Mouse (Mus musculus): ENCODE data around the gene Snap47. TPM values are rescaled to one million over a fixed set of nuclear protein-coding genes. Genes with fewer than 3 reads are reported as not detected.
"Not testable (repeated sequence)": the region's sequence is repeated elsewhere in the genome, so short reads cannot be mapped to it uniquely, and the experiment has no call there.

The Snap47 gene
- polyA plus RNA-seq, 1 experiment from 2014 or later, result 230 TPM

DNA sequence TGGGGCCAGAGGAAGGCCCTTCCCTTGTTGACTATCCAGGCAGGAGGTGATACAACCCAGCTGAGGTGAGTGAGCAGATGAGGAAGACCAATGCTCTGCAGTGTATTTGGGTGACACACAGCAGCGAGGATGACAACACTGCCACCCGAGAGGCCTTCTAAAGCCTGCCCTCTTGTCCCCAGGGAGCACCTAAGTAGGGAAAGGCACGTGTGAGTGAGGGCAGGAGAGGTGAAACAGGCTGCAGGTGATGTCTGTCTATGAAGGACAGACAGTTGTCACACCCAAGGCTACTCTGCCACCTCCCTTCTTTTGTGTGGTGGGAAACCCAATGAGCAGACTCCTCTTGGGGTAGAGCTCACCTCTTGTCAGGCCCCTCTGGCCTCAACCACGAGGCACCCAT, 61.4 kb downstream of the Snap47 start:
- 65% methylated on average over 4 of the region's 4 CpGs for WGBS
- H3K4me3 ChIP-seq, result no peak overlapping the region
- no peak for ATAC-seq (ENCODE audit: low FRiP score)

DNA sequence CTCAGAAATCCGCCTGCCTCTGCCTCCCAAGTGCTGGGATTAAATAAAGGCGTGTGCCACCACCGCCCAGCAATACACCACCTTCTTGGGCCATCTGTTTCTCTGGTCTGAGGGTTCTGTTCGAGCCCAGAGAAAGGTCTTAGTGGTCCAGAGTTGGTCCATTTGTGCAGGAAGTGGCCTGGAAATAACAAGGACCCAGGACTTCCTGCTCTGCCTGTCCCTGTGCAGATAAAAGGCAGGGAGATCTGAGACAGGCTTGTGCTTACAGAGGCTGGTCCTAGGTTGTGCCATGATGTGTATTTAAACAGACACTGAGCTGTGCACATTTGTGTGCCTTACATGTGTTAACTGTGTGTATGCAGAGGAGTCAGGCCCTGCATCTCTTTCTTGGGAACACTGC, 62.2 kb downstream of the Snap47 start:
- ATAC-seq (ENCODE audit: low FRiP score), result no peak
- H3K4me1 ChIP-seq, result peaks cover 27% of the 10 kb centered on the region
- no peak overlapping the region for H3K4me2 ChIP-seq (replicated peaks)
- H3K27me3 ChIP-seq, result no peaks in the 10 kb centered on the region
- no peak overlapping the region for H3K27ac ChIP-seq
- H3K4me3 ChIP-seq, result no peak overlapping the region
- H3K36me3 ChIP-seq, result no peaks in the 10 kb centered on the region
- no peaks in the 10 kb centered on the region for H3K9me3 ChIP-seq (replicated peaks)
- 82% methylated on average over 4 of the region's 4 CpGs for WGBS
- H3K9ac ChIP-seq, result no peak overlapping the region

More for the DNA sequence above, 61.4 kb downstream of the Snap47 start:
- Histone ChIP-seq H3K36me3 (no peaks in the 10 kb centered on the region), H3K9ac (no peak overlapping the region), H3K27ac (no peak overlapping the region), H3K4me1 (peaks cover 22% of the 10 kb centered on the region), H3K4me2 (replicated peaks) (no peak overlapping the region), H3K27me3 (no peaks in the 10 kb centered on the region), H3K9me3 (replicated peaks) (no peaks in the 10 kb centered on the region)

DNA sequence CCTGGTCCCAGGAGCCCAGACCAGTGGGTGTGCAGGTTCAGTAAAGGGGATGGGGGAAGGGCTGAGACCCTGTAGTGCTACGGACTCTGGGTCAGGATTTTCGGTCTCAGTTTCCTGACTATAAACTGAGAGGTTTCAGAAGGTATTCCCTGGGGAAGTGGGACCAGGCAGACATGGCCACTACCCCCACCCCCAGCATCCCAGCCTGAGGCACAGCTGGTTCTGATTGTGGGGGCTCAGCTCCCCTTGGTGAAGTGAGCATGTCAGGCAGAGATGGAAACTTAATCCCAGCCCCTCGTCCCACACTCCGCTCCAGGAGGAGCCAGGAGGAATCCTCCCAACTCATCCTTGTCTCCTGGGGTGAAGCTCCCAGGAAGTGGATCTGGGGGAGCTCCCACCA, 63.5 kb downstream of the Snap47 start:
- Histone ChIP-seq H3K9me3 (replicated peaks) (no peaks in the 10 kb centered on the region), H3K4me1 (peaks cover 22% of the 10 kb centered on the region), H3K4me2 (replicated peaks) (no peak overlapping the region), H3K36me3 (no peaks in the 10 kb centered on the region), H3K4me3 (no peak overlapping the region), H3K27me3 (no peaks in the 10 kb centered on the region), H3K9ac (peak overlapping the region; percentile 38; the same call in 1 of the 2 replicates), H3K27ac (no peak overlapping the region)
- no peak for ATAC-seq (ENCODE audit: low FRiP score)
- WGBS, result 56% methylated on average over 4 of the region's 4 CpGs

DNA sequence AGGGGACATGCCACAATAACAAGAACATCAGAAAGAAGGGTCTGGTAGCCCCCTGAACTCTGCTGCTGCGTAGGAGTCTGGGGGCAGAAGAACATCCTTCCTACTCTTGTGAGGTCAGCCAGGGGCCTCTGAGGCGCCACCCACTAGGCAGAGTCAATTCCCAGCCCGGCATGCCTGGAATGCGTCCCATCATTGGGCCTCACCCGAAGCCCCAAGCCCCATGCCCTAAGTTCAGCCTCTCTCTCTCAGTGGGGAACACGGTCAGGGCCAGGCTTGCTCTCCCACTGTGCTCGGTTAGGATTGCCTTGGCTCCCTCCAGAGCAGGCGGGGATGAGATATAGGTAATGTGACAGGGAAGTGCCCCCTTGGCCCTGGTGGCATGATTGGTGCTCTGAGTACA, 65.9 kb downstream of the Snap47 start:
- ATAC-seq (ENCODE audit: low FRiP score), result no peak
- Histone ChIP-seq H3K9me3 (replicated peaks) (no peaks in the 10 kb centered on the region), H3K27me3 (no peaks in the 10 kb centered on the region), H3K4me2 (replicated peaks) (no peak overlapping the region), H3K4me3 (no peak overlapping the region), H3K4me1 (peaks cover 22% of the 10 kb centered on the region), H3K36me3 (no peaks in the 10 kb centered on the region), H3K9ac (no peak overlapping the region), H3K27ac (no peak overlapping the region)
- WGBS, result 5% methylated on average over 8 of the region's 8 CpGs

DNA sequence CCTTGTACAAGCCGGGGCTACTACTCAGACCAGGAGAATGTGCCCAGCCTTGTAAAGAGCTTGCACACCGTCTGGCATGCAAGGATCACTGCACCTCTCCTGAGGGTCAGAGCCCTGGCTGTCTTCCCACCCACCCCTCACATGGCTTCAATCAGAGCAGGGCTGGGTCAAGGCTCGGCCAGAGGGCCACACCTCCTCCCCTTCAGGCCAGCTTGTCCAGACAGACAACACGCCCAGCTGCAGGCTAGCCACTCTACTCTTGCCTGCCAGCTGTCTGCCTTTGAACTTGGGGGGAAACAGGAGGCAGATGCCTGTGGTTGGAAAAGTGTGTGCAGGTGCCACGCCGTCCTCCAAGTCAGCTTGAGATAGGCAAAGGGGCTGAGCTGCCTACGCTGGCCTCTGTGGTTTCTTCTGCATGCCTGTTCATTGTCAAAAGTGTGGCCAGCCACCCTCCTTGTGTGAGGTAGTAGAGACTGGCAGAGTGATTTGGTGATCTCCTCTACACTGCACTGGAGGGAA, 66.5 kb downstream of the Snap47 start:
- Histone ChIP-seq H3K4me1 (peaks cover 22% of the 10 kb centered on the region), H3K4me2 (replicated peaks) (no peak overlapping the region), H3K27me3 (no peaks in the 10 kb centered on the region), H3K27ac (no peak overlapping the region), H3K9ac (no peak overlapping the region), H3K4me3 (no peak overlapping the region), H3K36me3 (no peaks in the 10 kb centered on the region), H3K9me3 (replicated peaks) (no peaks in the 10 kb centered on the region)
- no peak for ATAC-seq (ENCODE audit: low FRiP score)
- 41% methylated on average over 7 of the region's 7 CpGs for WGBS

DNA sequence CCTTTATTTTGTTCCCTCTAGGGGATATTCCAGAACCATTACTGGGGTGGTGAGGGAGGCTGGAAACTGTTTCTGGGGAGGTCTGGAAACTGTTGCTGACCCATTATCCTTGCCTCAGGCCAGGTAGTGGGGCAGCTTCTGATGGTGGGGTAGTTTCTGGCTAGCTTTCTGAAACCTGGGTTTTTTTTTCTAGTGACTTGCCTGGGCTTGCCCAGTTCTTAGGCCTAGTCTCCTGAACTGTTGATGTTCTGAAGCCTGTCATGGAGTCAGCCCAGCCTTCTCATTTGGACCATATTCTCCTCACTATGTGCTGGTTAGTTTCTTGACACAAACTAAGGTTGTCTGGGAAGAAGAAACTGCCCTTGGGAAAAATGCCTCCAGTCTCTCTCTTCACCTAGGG, 71.4 kb downstream of the Snap47 start:
- no peak for ATAC-seq (ENCODE audit: low FRiP score)
- Histone ChIP-seq H3K36me3 (no peaks in the 10 kb centered on the region), H3K27ac (no peak overlapping the region), H3K9me3 (replicated peaks) (no peaks in the 10 kb centered on the region), H3K4me3 (no peak overlapping the region), H3K9ac (no peak overlapping the region), H3K4me2 (replicated peaks) (no peak overlapping the region), H3K27me3 (no peaks in the 10 kb centered on the region), H3K4me1 (peaks cover 6% of the 10 kb centered on the region)

DNA sequence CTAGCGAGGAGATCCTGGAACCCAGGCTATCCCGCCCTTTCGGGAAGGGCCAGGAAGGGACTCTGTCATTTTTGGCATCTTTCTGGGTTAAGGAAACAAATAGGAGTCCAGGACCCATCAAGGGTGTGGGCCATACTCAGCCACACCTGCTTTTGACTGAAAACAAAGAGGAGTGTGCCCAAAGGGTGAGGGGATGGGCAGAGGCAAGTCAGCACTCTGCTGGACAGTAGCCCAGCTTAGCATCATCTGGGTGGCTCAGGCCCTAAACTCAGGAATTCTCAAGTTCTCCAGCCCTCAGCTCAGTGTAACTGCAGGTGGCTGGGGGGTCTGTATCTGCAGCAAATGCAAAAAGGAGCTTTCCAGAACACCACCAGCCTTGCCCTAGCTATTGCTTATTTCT, 73.0 kb downstream of the Snap47 start:
- ATAC-seq (ENCODE audit: low FRiP score), result no peak
- Histone ChIP-seq H3K27ac (no peak overlapping the region), H3K9me3 (replicated peaks) (no peaks in the 10 kb centered on the region), H3K4me2 (replicated peaks) (no peak overlapping the region), H3K36me3 (no peaks in the 10 kb centered on the region), H3K9ac (no peak overlapping the region), H3K27me3 (no peaks in the 10 kb centered on the region), H3K4me3 (no peak overlapping the region), H3K4me1 (no peaks in the 10 kb centered on the region)
- WGBS, result 84% methylated on average over 3 of the region's 3 CpGs

- 73% methylated on average over 16 of the region's 16 CpGs for WGBS
- Histone ChIP-seq H3K27ac (no peak within 1 kb of the TSS), H3K4me1 (0 out of 2 replicates have a peak, but pooled peaks cover 3% of the 10 kb centered on the region), H3K27me3 (no peaks in the 10 kb centered on the region), H3K9ac (no peak within 1 kb of the TSS), H3K4me2 (replicated peaks) (no peak within 1 kb of the TSS), H3K36me3 (no peaks in the 10 kb centered on the region), H3K4me3 (no peak within 1 kb of the TSS), H3K9me3 (replicated peaks) (no peaks in the 10 kb centered on the region)
- no peak for ATAC-seq (ENCODE audit: low FRiP score)
Measured at GRCm38 (mm10) chr11:59375475-59375874, 75.5 kb downstream of the Snap47 start, which contains the start of gene Prss38. Prss38 (minus strand) TSS chr11:59375657.

GRCm38 (mm10) chr11:59369848-59370247, 81.1 kb downstream of the Snap47 start:
- no peak for ATAC-seq (ENCODE audit: low FRiP score)
- Histone ChIP-seq H3K9me3 (replicated peaks) (no peaks in the 10 kb centered on the region), H3K4me2 (replicated peaks) (no peak overlapping the region), H3K4me1 (peaks cover 15% of the 10 kb centered on the region; the same call in 1 of the 2 replicates), H3K27ac (no peak overlapping the region), H3K36me3 (no peaks in the 10 kb centered on the region), H3K27me3 (no peaks in the 10 kb centered on the region), H3K4me3 (no peak overlapping the region), H3K9ac (no peak overlapping the region)
- 78% methylated on average over 11 of the region's 11 CpGs for WGBS

GRCm38 (mm10) chr11:59367955-59368354, 83.0 kb downstream of the Snap47 start:
- not testable (repeated sequence) for H3K9me3 ChIP-seq (replicated peaks); H3K4me3 ChIP-seq; H3K4me2 ChIP-seq (replicated peaks); H3K27ac ChIP-seq; H3K27me3 ChIP-seq; H3K9ac ChIP-seq; ATAC-seq (ENCODE audit: low FRiP score); H3K36me3 ChIP-seq
- H3K4me1 ChIP-seq, result peaks cover 18% of the 10 kb centered on the region; the same call in 1 of the 2 replicates
- WGBS, result 93% methylated on average over 4 of the region's 4 CpGs

DNA sequence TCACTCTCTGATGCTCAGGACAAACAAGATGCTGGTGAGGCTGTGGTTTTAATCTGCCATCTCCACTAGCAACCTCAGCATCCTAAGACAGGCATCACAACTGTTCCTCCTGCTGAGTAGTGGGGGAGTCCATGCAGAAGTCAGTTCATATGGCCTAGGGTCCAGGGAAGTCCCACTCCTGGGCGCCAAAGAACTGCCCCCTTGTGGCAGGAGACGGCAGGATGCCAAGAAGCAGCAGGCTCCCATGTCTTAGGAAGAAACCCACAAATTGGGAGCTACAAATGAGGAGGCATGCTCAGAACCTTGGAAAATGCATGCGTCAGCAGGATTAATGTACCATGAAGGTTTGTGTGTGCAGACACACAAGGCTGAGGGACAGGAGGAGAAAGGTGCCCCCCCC, 84.4 kb downstream of the Snap47 start:
- ATAC-seq (ENCODE audit: low FRiP score), result no peak
- H3K9me3 ChIP-seq (replicated peaks), result no peaks in the 10 kb centered on the region
- H3K27ac ChIP-seq, result no peak overlapping the region
- no peak overlapping the region for H3K4me3 ChIP-seq
- WGBS, result 26% methylated on average over 3 of the region's 3 CpGs
- H3K27me3 ChIP-seq, result no peaks in the 10 kb centered on the region
- H3K4me2 ChIP-seq (replicated peaks), result no peak overlapping the region
- no peak overlapping the region for H3K9ac ChIP-seq
- H3K36me3 ChIP-seq, result no peaks in the 10 kb centered on the region
- peaks cover 17% of the 10 kb centered on the region; the same call in 1 of the 2 replicates for H3K4me1 ChIP-seq

GRCm38 (mm10) chr11:59366031-59366430, 85.0 kb downstream of the Snap47 start:
- no peaks in the 10 kb centered on the region for H3K36me3 ChIP-seq
- no peak overlapping the region for H3K4me2 ChIP-seq (replicated peaks)
- H3K27ac ChIP-seq, result no peak overlapping the region
- ATAC-seq (ENCODE audit: low FRiP score), result no peak
- H3K9ac ChIP-seq, result no peak overlapping the region
- H3K4me3 ChIP-seq, result no peak overlapping the region
- no peaks in the 10 kb centered on the region for H3K27me3 ChIP-seq
- peaks cover 15% of the 10 kb centered on the region; the same call in 1 of the 2 replicates for H3K4me1 ChIP-seq
- no peaks in the 10 kb centered on the region for H3K9me3 ChIP-seq (replicated peaks)
- WGBS, result 58% methylated on average over 3 of the region's 3 CpGs

DNA sequence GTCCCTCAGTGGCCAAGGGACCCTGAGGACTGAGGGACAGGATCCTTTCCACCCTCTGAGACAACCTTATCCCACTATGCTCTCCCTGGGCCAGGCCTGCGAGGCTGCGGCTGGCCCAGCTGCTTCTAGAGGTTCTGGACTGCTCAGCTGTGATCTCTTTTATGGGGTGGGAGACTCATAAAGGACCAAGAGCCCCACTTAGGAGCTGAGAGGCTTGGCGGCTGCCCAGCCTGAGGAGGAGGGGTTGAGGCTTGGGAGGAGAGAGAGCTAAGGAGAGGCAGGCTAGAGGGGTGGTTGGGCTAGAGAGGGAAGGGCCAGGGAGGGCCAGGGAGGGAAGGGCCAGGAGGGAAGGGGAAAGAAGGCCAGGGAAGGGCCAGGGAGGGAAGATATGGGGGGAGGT, 86.6 kb downstream of the Snap47 start:
- Histone ChIP-seq H3K36me3 (no peaks in the 10 kb centered on the region), H3K27ac (0 out of 2 replicates have a peak overlapping the region, but pooled peaks have one; percentile 30), H3K9me3 (replicated peaks) (no peaks in the 10 kb centered on the region), H3K4me1 (peaks cover 15% of the 10 kb centered on the region; the same call in 1 of the 2 replicates), H3K27me3 (no peaks in the 10 kb centered on the region), H3K4me2 (replicated peaks) (no peak overlapping the region), H3K4me3 (no peak overlapping the region), H3K9ac (no peak overlapping the region)
- ATAC-seq (ENCODE audit: low FRiP score), result no peak
- 76% methylated on average over 3 of the region's 3 CpGs for WGBS

All from hindbrain, embryonic 12.5 days (tissue).